Mouse (Mus musculus) midbrain, embryonic 16.5 days (tissue): ENCODE measurements at regions not wholly inside any gene's neighbourhood (a gene's known extent, or its start where the extent isn't known, plus 50 kb on each side); places are given as distances from the start of the nearest gene placed in this dataset.
"Not testable (repeated sequence)": the region's sequence is repeated elsewhere in the genome, so short reads cannot be mapped to it uniquely, and the experiment has no call there.

Source experiments
- ATAC-seq: fragments of 200-750 bp; cut with Nextera tagmentation; 2 replicates; pipeline ENCODE4 v1.8.0; 2017; ENCODE audit warnings: moderate TSS enrichment
- H3K27ac ChIP-seq: fragments of 300-500 bp; sonication (generic); 2 replicates; pipeline ENCODE4 v1.5.1; 2014; ENCODE audit warnings: mild to moderate bottlenecking, low read length, mixed read lengths
- H3K27me3 ChIP-seq: fragments of 300-500 bp; sonication (generic); 2 replicates; pipeline ENCODE4 v1.6.1; 2014; ENCODE audit warnings: low read depth, low read length, mixed read lengths; ENCODE audit not compliant: control insufficient read depth, insufficient read depth
- H3K36me3 ChIP-seq: fragments of 300-500 bp; sonication (generic); 2 replicates; pipeline ENCODE4 v1.6.1; 2014; ENCODE audit warnings: mild to moderate bottlenecking, low read length, moderate library complexity, mixed read lengths; ENCODE audit not compliant: control insufficient read depth, insufficient read depth
- H3K4me1 ChIP-seq: fragments of 300-500 bp; sonication (generic); 2 replicates; pipeline ENCODE4 v1.6.1; 2014; ENCODE audit warnings: mild to moderate bottlenecking, low read length, mixed read lengths; ENCODE audit not compliant: control insufficient read depth, insufficient read depth
- H3K4me2 ChIP-seq: fragments of 300-500 bp; sonication (generic); 2 replicates; pipeline ENCODE4 v1.6.1; 2014; ENCODE audit warnings: mild to moderate bottlenecking, low read length, mixed read lengths
- H3K4me3 ChIP-seq: fragments of 300-500 bp; sonication (generic); 2 replicates; pipeline ENCODE4 v1.5.1; 2014; ENCODE audit warnings: low read depth, mild to moderate bottlenecking, low read length, moderate library complexity, mixed read lengths
- H3K9ac ChIP-seq: fragments of 300-500 bp; sonication (generic); 2 replicates; pipeline ENCODE4 v1.6.1; 2014; ENCODE audit warnings: low read depth, low read length, mixed read lengths
- H3K9me3 ChIP-seq: fragments of 300-500 bp; sonication (generic); replicated peaks from 2 replicates; pipeline ENCODE4 v1.6.1; 2014; ENCODE audit warnings: mild to moderate bottlenecking, low read length, mixed read lengths; ENCODE audit not compliant: control insufficient read depth, poor library complexity, severe bottlenecking
- WGBS: fragments of 180-500 bp; shearing (Covaris S2); extraction: QIAGEN DNeasy Blood & Tissue Kit; methylation state at CpG from one replicate; pipeline ENCODE4 v1.1.7; 2014; 5-methylcytosine and 5-hydroxymethylcytosine counted together

- H3K4me3 ChIP-seq, result no peak overlapping the region
- no peak overlapping the region for H3K9ac ChIP-seq
- 44% methylated on average over 11 of the region's 11 CpGs for WGBS
- no peaks in the 10 kb centered on the region for H3K9me3 ChIP-seq
- no peaks in the 10 kb centered on the region for H3K27me3 ChIP-seq
- peak; percentile 68 for ATAC-seq
- 0 out of 2 replicates have a peak overlapping the region, but pooled peaks have one; percentile 2 for H3K4me2 ChIP-seq
- no peaks in the 10 kb centered on the region for H3K4me1 ChIP-seq
- H3K36me3 ChIP-seq, result no peaks in the 10 kb centered on the region
- no peak overlapping the region for H3K27ac ChIP-seq
Observed at GRCm38 (mm10) chr11:26724963-26725721, 131.3 kb upstream of the Vrk2 start.

GRCm38 (mm10) chr11:26722292-26722691 lies 128.5 kb upstream of the Vrk2 start:
- 83% methylated on average over 3 of the region's 3 CpGs for WGBS
- ATAC-seq, result no peak

GRCm38 (mm10) chr11:26721173-26721572 lies 127.4 kb upstream of the Vrk2 start:
- Histone ChIP-seq H3K27me3 (no peaks in the 10 kb centered on the region), H3K4me2 (no peak overlapping the region), H3K9me3 (no peaks in the 10 kb centered on the region), H3K36me3 (no peaks in the 10 kb centered on the region), H3K27ac (no peak overlapping the region), H3K9ac (no peak overlapping the region), H3K4me3 (no peak overlapping the region), H3K4me1 (no peaks in the 10 kb centered on the region)
- 93% methylated on average over 3 of the region's 3 CpGs for WGBS
- ATAC-seq, result no peak

More at GRCm38 (mm10) chr11:26722292-26722691, 128.5 kb upstream of the Vrk2 start:
- no peak overlapping the region for H3K9ac ChIP-seq
- H3K4me2 ChIP-seq, result no peak overlapping the region
- H3K4me3 ChIP-seq, result no peak overlapping the region
- no peaks in the 10 kb centered on the region for H3K4me1 ChIP-seq
- no peaks in the 10 kb centered on the region for H3K27me3 ChIP-seq
- H3K27ac ChIP-seq, result no peak overlapping the region
- H3K36me3 ChIP-seq, result no peaks in the 10 kb centered on the region
- no peaks in the 10 kb centered on the region for H3K9me3 ChIP-seq

GRCm38 (mm10) chr11:26711237-26711636 lies 117.4 kb upstream of the Vrk2 start:
- not testable (repeated sequence) for H3K27ac ChIP-seq, H3K4me3 ChIP-seq, H3K4me1 ChIP-seq, H3K9ac ChIP-seq, H3K9me3 ChIP-seq, H3K27me3 ChIP-seq, ATAC-seq, H3K4me2 ChIP-seq, H3K36me3 ChIP-seq
- WGBS, result 89% methylated on average over 1 of the region's 2 CpGs

GRCm38 (mm10) chr11:26708636-26709035 lies 114.8 kb upstream of the Vrk2 start:
- no peaks in the 10 kb centered on the region for H3K36me3 ChIP-seq
- H3K9ac ChIP-seq, result no peak overlapping the region
- H3K4me2 ChIP-seq, result no peak overlapping the region
- no peaks in the 10 kb centered on the region for H3K9me3 ChIP-seq
- no peaks in the 10 kb centered on the region for H3K27me3 ChIP-seq
- 56% methylated on average over 2 of the region's 2 CpGs for WGBS
- ATAC-seq, result no peak
- no peak overlapping the region for H3K27ac ChIP-seq
- H3K4me1 ChIP-seq, result no peaks in the 10 kb centered on the region
- no peak overlapping the region for H3K4me3 ChIP-seq

GRCm38 (mm10) chr11:26683850-26684249 lies 90.1 kb upstream of the Vrk2 start:
- Histone ChIP-seq H3K4me1 (no peaks in the 10 kb centered on the region), H3K4me2 (no peak overlapping the region), H3K9ac (no peak overlapping the region), H3K27ac (no peak overlapping the region), H3K27me3 (no peaks in the 10 kb centered on the region), H3K4me3 (no peak overlapping the region), H3K9me3 (no peaks in the 10 kb centered on the region), H3K36me3 (no peaks in the 10 kb centered on the region)
- no peak for ATAC-seq

GRCm38 (mm10) chr11:26667251-26667650 lies 73.5 kb upstream of the Vrk2 start:
- no peak for ATAC-seq
- Histone ChIP-seq H3K9ac (no peak overlapping the region), H3K4me3 (no peak overlapping the region), H3K27ac (no peak overlapping the region), H3K36me3 (no peaks in the 10 kb centered on the region), H3K4me2 (no peak overlapping the region), H3K4me1 (no peaks in the 10 kb centered on the region), H3K9me3 (no peaks in the 10 kb centered on the region), H3K27me3 (no peaks in the 10 kb centered on the region)
- 84% methylated on average over 2 of the region's 2 CpGs for WGBS

- H3K4me2 ChIP-seq, result no peak overlapping the region
- no peaks in the 10 kb centered on the region for H3K27me3 ChIP-seq
- H3K36me3 ChIP-seq, result no peaks in the 10 kb centered on the region
- no peak overlapping the region for H3K4me3 ChIP-seq
- no peak for ATAC-seq
- no peak overlapping the region for H3K27ac ChIP-seq
- H3K9me3 ChIP-seq, result no peaks in the 10 kb centered on the region
- no peaks in the 10 kb centered on the region for H3K4me1 ChIP-seq
- H3K9ac ChIP-seq, result no peak overlapping the region
Observed at GRCm38 (mm10) chr11:26660878-26661277, 67.1 kb upstream of the Vrk2 start.

GRCm38 (mm10) chr11:26649165-26649564 lies 55.4 kb upstream of the Vrk2 start:
- ATAC-seq, H3K4me1 ChIP-seq: not testable (repeated sequence)

More at GRCm38 (mm10) chr11:26649165-26649564, 55.4 kb upstream of the Vrk2 start:
- H3K27ac ChIP-seq, H3K9ac ChIP-seq, H3K9me3 ChIP-seq, H3K4me2 ChIP-seq, H3K27me3 ChIP-seq, H3K4me3 ChIP-seq, H3K36me3 ChIP-seq: not testable (repeated sequence)
